Mouse (Mus musculus) intestine, postnatal 0 days (tissue): ENCODE data around the gene Dysf. TPM values are rescaled to one million over a fixed set of nuclear protein-coding genes. Genes with fewer than 3 reads are reported as not detected.

Experiments
- ATAC-seq: fragments of 200-750 bp; cut with Nextera tagmentation; 2 replicates; pipeline ENCODE4 v1.8.0; 2017; ENCODE audit warnings: mild to moderate bottlenecking, moderate TSS enrichment, moderate library complexity
- H3K27ac ChIP-seq: fragments of 300-500 bp; sonication (generic); 2 replicates; pipeline ENCODE4 v1.5.1; 2014; ENCODE audit warnings: mild to moderate bottlenecking, low read depth, low read length, moderate library complexity
- H3K27me3 ChIP-seq: fragments of 300-500 bp; sonication (generic); replicated peaks from 2 replicates; pipeline ENCODE4 v1.6.1; 2014; ENCODE audit warnings: low read length, mixed read lengths; ENCODE audit not compliant: control insufficient read depth, insufficient read depth
- H3K36me3 ChIP-seq: fragments of 300-500 bp; sonication (generic); 2 replicates; pipeline ENCODE4 v1.6.1; 2014; ENCODE audit warnings: mild to moderate bottlenecking, moderate library complexity; ENCODE audit not compliant: control insufficient read depth, insufficient read depth
- H3K4me1 ChIP-seq: fragments of 300-500 bp; sonication (generic); replicated peaks from 2 replicates; pipeline ENCODE4 v1.6.1; 2014; ENCODE audit warnings: antibody characterized with exemption, low read length, mixed read lengths; ENCODE audit not compliant: control insufficient read depth, insufficient read depth
- H3K4me2 ChIP-seq: fragments of 300-500 bp; sonication (generic); replicated peaks from 2 replicates; pipeline ENCODE4 v1.6.1; 2014; ENCODE audit warnings: low read depth, mild to moderate bottlenecking, moderate library complexity
- H3K4me3 ChIP-seq: fragments of 300-500 bp; sonication (generic); 2 replicates; pipeline ENCODE4 v1.5.1; 2014; ENCODE audit warnings: low read depth, low read length
- H3K9ac ChIP-seq: fragments of 300-500 bp; sonication (generic); 2 replicates; pipeline ENCODE4 v1.6.1; 2014; ENCODE audit warnings: mild to moderate bottlenecking, low read depth, low read length
- H3K9me3 ChIP-seq: fragments of 300-500 bp; sonication (generic); 2 replicates; pipeline ENCODE4 v1.6.1; 2016; ENCODE audit warnings: mixed run types; ENCODE audit not compliant: control insufficient read depth
- CTCF ChIP-seq: sonication (generic); IDR thresholded peaks from 2 replicates; pipeline ENCODE4 v1.5.1; 2016; ENCODE audit warnings: low read depth, mild to moderate bottlenecking, control low read depth, antibody characterized with exemption, moderate library complexity
- WGBS: fragments of 180-500 bp; shearing (Covaris S2); extraction: QIAGEN DNeasy Blood & Tissue Kit; methylation state at CpG from one replicate; pipeline ENCODE4 v1.1.7; 2014; 5-methylcytosine and 5-hydroxymethylcytosine counted together
- polyA plus RNA-seq: library from polyadenylated mRNA; unstranded; fragments of >200 nt; fragmentation: Nextera tagmentation; extraction: Ambion mirVana; gene quantifications from 2 replicates; pipeline ENCODE4 v1.2.1, GENCODE M21; 2015

Dysf gene
- polyA plus RNA-seq, 1 experiment from 2014 or later: 5.1 TPM

GRCm38 (mm10) chr6:84225587-84225986, 217.2 kb downstream of the Dysf start:
- Histone ChIP-seq H3K27me3 (no peaks in the 10 kb centered on the region), H3K27ac (no peak overlapping the region), H3K4me2 (no peak overlapping the region), H3K9me3 (no peaks in the 10 kb centered on the region), H3K9ac (no peak overlapping the region), H3K4me3 (no peak overlapping the region), H3K4me1 (no peaks in the 10 kb centered on the region), H3K36me3 (no peaks in the 10 kb centered on the region)
- 80% methylated on average over 6 of the region's 6 CpGs for WGBS
- ATAC-seq: no peak
- no peak for TF ChIP-seq CTCF

- H3K27me3 ChIP-seq: no peaks in the 10 kb centered on the region
- TF ChIP-seq CTCF: no peak
Measured at GRCm38 (mm10) chr6:84228196-84228595, 219.8 kb downstream of the Dysf start.

GRCm38 (mm10) chr6:84228786-84229185, 220.4 kb downstream of the Dysf start:
- Histone ChIP-seq H3K36me3 (no peaks in the 10 kb centered on the region), H3K9me3 (no peaks in the 10 kb centered on the region), H3K4me3 (no peak overlapping the region), H3K27ac (no peak overlapping the region), H3K4me1 (no peaks in the 10 kb centered on the region), H3K4me2 (no peak overlapping the region), H3K27me3 (no peaks in the 10 kb centered on the region), H3K9ac (no peak overlapping the region)
- TF ChIP-seq CTCF: no peak
- 40% methylated on average over 5 of the region's 5 CpGs for WGBS
- ATAC-seq: no peak

More at GRCm38 (mm10) chr6:84228196-84228595, 219.8 kb downstream of the Dysf start:
- 83% methylated on average over 4 of the region's 4 CpGs for WGBS
- H3K9me3 ChIP-seq: no peaks in the 10 kb centered on the region
- H3K4me3 ChIP-seq: no peak overlapping the region
- no peak overlapping the region for H3K9ac ChIP-seq
- no peak for ATAC-seq
- no peak overlapping the region for H3K27ac ChIP-seq
- no peaks in the 10 kb centered on the region for H3K4me1 ChIP-seq
- H3K4me2 ChIP-seq: no peak overlapping the region
- no peaks in the 10 kb centered on the region for H3K36me3 ChIP-seq

- Histone ChIP-seq H3K27ac (no peak overlapping the region), H3K9me3 (no peaks in the 10 kb centered on the region), H3K27me3 (no peaks in the 10 kb centered on the region), H3K4me2 (no peak overlapping the region), H3K4me1 (no peaks in the 10 kb centered on the region), H3K4me3 (no peak overlapping the region), H3K9ac (no peak overlapping the region), H3K36me3 (no peaks in the 10 kb centered on the region)
- WGBS: 74% methylated on average over 7 of the region's 7 CpGs
- ATAC-seq: no peak
- TF ChIP-seq CTCF: no peak
Measured at GRCm38 (mm10) chr6:84229739-84230138, 221.3 kb downstream of the Dysf start.

DNA sequence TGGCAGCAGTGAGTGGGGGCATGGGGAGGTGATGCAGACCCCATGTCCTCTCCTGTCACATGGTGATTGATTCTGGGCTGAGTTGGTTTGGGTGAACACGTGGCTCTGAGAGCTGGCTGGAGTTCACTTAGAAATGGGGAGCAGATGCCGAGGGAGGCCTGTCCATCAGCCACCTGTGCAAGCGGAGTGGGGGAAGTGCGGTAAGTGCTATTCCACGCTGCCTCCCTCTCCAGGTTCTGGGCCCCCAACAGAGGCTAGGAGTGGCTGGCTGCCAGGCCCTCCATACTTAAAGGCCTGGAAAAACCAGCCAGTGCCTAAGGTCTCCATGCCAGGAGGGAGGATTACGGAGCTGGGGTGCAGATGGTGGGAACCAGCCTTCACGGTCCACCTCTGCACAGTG, 222.7 kb downstream of the Dysf start:
- Histone ChIP-seq H3K9ac (no peak overlapping the region), H3K27me3 (no peaks in the 10 kb centered on the region), H3K4me1 (no peaks in the 10 kb centered on the region), H3K36me3 (no peaks in the 10 kb centered on the region), H3K4me3 (no peak overlapping the region), H3K27ac (no peak overlapping the region), H3K9me3 (no peaks in the 10 kb centered on the region), H3K4me2 (no peak overlapping the region)
- 75% methylated on average over 7 of the region's 7 CpGs for WGBS
- no peak for TF ChIP-seq CTCF
- ATAC-seq: no peak

GRCm38 (mm10) chr6:84232063-84232760, 223.8 kb downstream of the Dysf start:
- Histone ChIP-seq H3K27ac (no peak overlapping the region), H3K9ac (no peak overlapping the region), H3K4me1 (no peaks in the 10 kb centered on the region), H3K9me3 (no peaks in the 10 kb centered on the region), H3K4me2 (no peak overlapping the region), H3K4me3 (no peak overlapping the region), H3K36me3 (no peaks in the 10 kb centered on the region), H3K27me3 (no peaks in the 10 kb centered on the region)
- TF ChIP-seq CTCF: no peak
- 46% methylated on average over 8 of the region's 8 CpGs for WGBS
- ATAC-seq: no peak
